ENCODE assay signal across 25 mouse cellular contexts in the genomic region with DNA sequence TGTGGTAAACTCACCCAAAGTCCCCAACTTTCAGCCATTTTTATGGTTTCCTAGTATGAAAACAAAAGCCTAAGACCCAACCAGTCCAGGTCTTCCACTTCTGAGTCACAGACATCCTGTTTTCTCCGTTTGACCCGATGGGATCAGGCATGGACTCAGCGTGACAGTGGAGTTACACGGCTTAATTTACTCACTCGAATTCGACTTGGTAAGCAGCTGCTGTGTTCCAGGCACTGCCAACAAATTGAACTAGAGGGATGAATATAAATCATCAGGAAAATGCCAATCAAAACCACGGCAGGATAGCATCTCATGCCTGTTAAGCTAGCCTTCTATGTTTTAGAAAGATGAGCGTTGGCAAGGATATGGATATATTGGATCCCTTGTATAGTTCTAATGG. TPM values are rescaled to one million over a fixed set of nuclear protein-coding genes. Genes with fewer than 3 reads are reported as not detected.
DNase-seq lines count a peak whose midpoint lies in the region; ATAC-seq and TF ChIP-seq lines count a peak whose summit lies in the region.
"Had no signal": no experiment of that assay in that cellular context is flagged by ENCODE, and none has a peak within 500 bp of the region (broad histone marks: within the 10 kb centered on the region; RNA-seq: fewer than 3 reads in every experiment).

No protein-coding gene starts in this region.

- ATAC-seq in hindbrain, embryonic 11.5 days (ENCODE audit: low FRiP score) = no peak
- no peak for ATAC-seq in hindbrain, embryonic 16.5 days
- 0 out of 2 replicates have a peak, but pooled peaks have one; percentile 39 for ATAC-seq in midbrain, embryonic 15.5 days (replicated peaks)
- ATAC-seq in midbrain, embryonic 11.5 days (ENCODE audit: low FRiP score) = no peak
- ATAC-seq: CD4-positive, CD25-positive, alpha-beta regulatory T cell, adult 4 months; forebrain, embryonic 13.5 days; forebrain, embryonic 16.5 days; inflammation-experienced regulatory T-cells, adult 6 months; intestine, embryonic 16.5 days had no signal

- no peaks in the 10 kb centered on the region for H3K9me3 ChIP-seq in hindbrain, embryonic 11.5 days (ENCODE audit: control insufficient read depth, low read length)
- no peaks in the 10 kb centered on the region for H3K9me3 ChIP-seq in hindbrain, embryonic 16.5 days (ENCODE audit: control insufficient read depth, low read length)
- no peaks in the 10 kb centered on the region for H3K9me3 ChIP-seq in midbrain, embryonic 15.5 days
- no peaks in the 10 kb centered on the region for H3K9me3 ChIP-seq in midbrain, embryonic 11.5 days (ENCODE audit: control insufficient read depth, low read length)
- H3K9me3 ChIP-seq: forebrain, embryonic 10.5 days; forebrain, embryonic 13.5 days; heart, embryonic 12.5 days; heart, embryonic 15.5 days had no signal

- peak; percentile 11 for DNase-seq in hindbrain, embryonic 11.5 days (ENCODE audit: low spot score)
- peak; percentile 23 for DNase-seq in layer of hippocampus, adult 11-12 months (ENCODE audit: low spot score)
- no peak for DNase-seq in layer of hippocampus, adult 2 months (ENCODE audit: low spot score in 2 of 2)
- DNase-seq in midbrain, embryonic 11.5 days (ENCODE audit: low spot score, missing footprints) = no peak
- DNase-seq in induced T-regulatory cell, adult 2 months (ENCODE audit: low read depth) = peak; percentile 38
- DNase-seq in gastrocnemius, postnatal 25 days = no peak
- DNase-seq: adrenal gland, adult 2 months; adrenal gland, postnatal 14 days; cerebellum, adult 11-12 months; cerebellum, adult 9-10 months; gastrocnemius, postnatal 10 days; heart, adult 18-20 months; heart, postnatal 10 days; heart, postnatal 36 days had no signal

- WGBS in hindbrain, embryonic 11.5 days = 70% methylated on average over 8 of the region's 8 CpGs
- WGBS in hindbrain, embryonic 16.5 days = 58% methylated on average over 8 of the region's 8 CpGs
- 38% methylated on average over 8 of the region's 8 CpGs for WGBS in midbrain, embryonic 15.5 days
- WGBS in midbrain, embryonic 11.5 days = 75% methylated on average over 8 of the region's 8 CpGs

- no peaks in the 10 kb centered on the region for H3K27me3 ChIP-seq in hindbrain, embryonic 11.5 days (ENCODE audit: control insufficient read depth, insufficient read depth, low read length)
- no peaks in the 10 kb centered on the region for H3K27me3 ChIP-seq in hindbrain, embryonic 16.5 days (replicated peaks; ENCODE audit: control insufficient read depth, insufficient read depth, low read length)
- no peaks in the 10 kb centered on the region for H3K27me3 ChIP-seq in midbrain, embryonic 15.5 days (replicated peaks)
- H3K27me3 ChIP-seq in midbrain, embryonic 11.5 days (ENCODE audit: control insufficient read depth, insufficient read depth, low read length) = no peaks in the 10 kb centered on the region
- H3K27me3 ChIP-seq: forebrain, embryonic 13.5 days; heart, embryonic 12.5 days; heart, embryonic 15.5 days had no signal

- no peak for TF ChIP-seq CTCF in layer of hippocampus, adult 2 months (conservative IDR thresholded peaks at IDR 0.05)

- H3K4me3 ChIP-seq in hindbrain, embryonic 11.5 days (ENCODE audit: low read depth, low read length) = no peak overlapping the region
- no peak overlapping the region for H3K4me3 ChIP-seq in hindbrain, embryonic 16.5 days (ENCODE audit: low read length)
- H3K4me3 ChIP-seq in layer of hippocampus, adult 2 months = no peak overlapping the region
- H3K4me3 ChIP-seq in midbrain, embryonic 15.5 days = no peak overlapping the region
- H3K4me3 ChIP-seq in midbrain, embryonic 11.5 days (ENCODE audit: low read depth, low read length) = no peak overlapping the region
- H3K4me3 ChIP-seq: forebrain, embryonic 10.5 days; forebrain, embryonic 13.5 days; heart, embryonic 12.5 days; heart, embryonic 15.5 days had no signal

- H3K9ac ChIP-seq in hindbrain, embryonic 11.5 days (ENCODE audit: low read depth, low read length) = no peak overlapping the region
- no peak overlapping the region for H3K9ac ChIP-seq in hindbrain, embryonic 16.5 days (ENCODE audit: low read depth, low read length)
- H3K9ac ChIP-seq in midbrain, embryonic 15.5 days = no peak overlapping the region
- H3K9ac ChIP-seq in midbrain, embryonic 11.5 days (ENCODE audit: low read length) = no peak overlapping the region
- H3K9ac ChIP-seq: forebrain, embryonic 13.5 days; heart, embryonic 12.5 days; heart, embryonic 15.5 days; hindbrain, embryonic 14.5 days had no signal

- no peaks in the 10 kb centered on the region for H3K36me3 ChIP-seq in hindbrain, embryonic 11.5 days (ENCODE audit: control insufficient read depth, insufficient read depth, low read length)
- no peaks in the 10 kb centered on the region for H3K36me3 ChIP-seq in hindbrain, embryonic 16.5 days (ENCODE audit: control insufficient read depth, insufficient read depth, low read length)
- no peaks in the 10 kb centered on the region for H3K36me3 ChIP-seq in midbrain, embryonic 15.5 days (replicated peaks)
- H3K36me3 ChIP-seq in midbrain, embryonic 11.5 days (ENCODE audit: control insufficient read depth, insufficient read depth, low read length) = no peaks in the 10 kb centered on the region
- H3K36me3 ChIP-seq: forebrain, embryonic 10.5 days; heart, embryonic 12.5 days; heart, embryonic 15.5 days had no signal

- no peaks in the 10 kb centered on the region for H3K4me1 ChIP-seq in hindbrain, embryonic 11.5 days (replicated peaks; ENCODE audit: control insufficient read depth, insufficient read depth, low read length)
- no peaks in the 10 kb centered on the region for H3K4me1 ChIP-seq in hindbrain, embryonic 16.5 days (ENCODE audit: control insufficient read depth, insufficient read depth, low read depth, low read length)
- H3K4me1 ChIP-seq in midbrain, embryonic 15.5 days = no peaks in the 10 kb centered on the region
- H3K4me1 ChIP-seq in midbrain, embryonic 11.5 days (ENCODE audit: control insufficient read depth, insufficient read depth, low read length) = no peaks in the 10 kb centered on the region
- H3K4me1 ChIP-seq: forebrain, embryonic 10.5 days; forebrain, embryonic 13.5 days; heart, embryonic 12.5 days; heart, embryonic 15.5 days had no signal

- no peak overlapping the region for H3K27ac ChIP-seq in hindbrain, embryonic 11.5 days (ENCODE audit: low read depth, low read length)
- no peak overlapping the region for H3K27ac ChIP-seq in hindbrain, embryonic 16.5 days (ENCODE audit: low read depth, low read length)
- no peak overlapping the region for H3K27ac ChIP-seq in layer of hippocampus, adult 2 months
- no peak overlapping the region for H3K27ac ChIP-seq in midbrain, embryonic 15.5 days
- no peak overlapping the region for H3K27ac ChIP-seq in midbrain, embryonic 11.5 days (ENCODE audit: low read depth, low read length)
- H3K27ac ChIP-seq: forebrain, embryonic 10.5 days; forebrain, embryonic 13.5 days; heart, embryonic 15.5 days; hindbrain, embryonic 14.5 days had no signal

- no peak overlapping the region for H3K4me2 ChIP-seq in hindbrain, embryonic 11.5 days (replicated peaks; ENCODE audit: low read depth, low read length)
- H3K4me2 ChIP-seq in hindbrain, embryonic 16.5 days (ENCODE audit: low read length) = no peak overlapping the region
- no peak overlapping the region for H3K4me2 ChIP-seq in midbrain, embryonic 15.5 days
- H3K4me2 ChIP-seq in midbrain, embryonic 11.5 days = no peak overlapping the region
- H3K4me2 ChIP-seq: forebrain, embryonic 13.5 days; heart, embryonic 12.5 days; heart, embryonic 15.5 days; hindbrain, embryonic 14.5 days had no signal

RNA-seq across cellular contexts. Expression of gene Nabp1, which starts 43.4 kb away (rescaled TPM):
- 9.0 and 10.9 TPM in 2 replicates for polyA plus RNA-seq in hindbrain, embryonic 11.5 days (2014; fragmentation: Nextera tagmentation; extraction: Ambion mirVana)
- polyA plus RNA-seq in hindbrain, embryonic 16.5 days (2015; fragmentation: Nextera tagmentation; extraction: Ambion mirVana) = 8.1 and 9.0 TPM in 2 replicates
- total RNA-seq in layer of hippocampus, adult 2 months (2021) = 10 to 100 TPM; 18.9 to 20.1 TPM
- 8.9 and 9.2 TPM in 2 replicates for polyA plus RNA-seq in midbrain, embryonic 15.5 days (2015; fragmentation: Nextera tagmentation; extraction: Ambion mirVana)
- 8.1 and 9.0 TPM in 2 replicates for polyA plus RNA-seq in midbrain, embryonic 11.5 days (2014; fragmentation: Nextera tagmentation; extraction: Ambion mirVana)
- 10 to 100 TPM; 13.4 to 17.1 TPM for total RNA-seq in gastrocnemius, postnatal 25 days (2021)

Comparison
In these comparisons a context has a peak if more than half of its experiments do, and no peak if none do; other contexts are left out.
1. DNase-seq: peak in hindbrain, embryonic 11.5 days (single experiment), layer of hippocampus, adult 11-12 months (single experiment) and induced T-regulatory cell, adult 2 months (single experiment); none in layer of hippocampus, adult 2 months (0 of 2), midbrain, embryonic 11.5 days (single experiment) and gastrocnemius, postnatal 25 days (single experiment).